Mouse (Mus musculus) liver, postnatal 0 days (tissue): Measurements from ENCODE around the gene Nobox.

ENCODE experiments used
- CTCF ChIP-seq: sonication (generic); IDR thresholded peaks from 2 replicates; pipeline ENCODE4 v1.5.1; 2016; ENCODE audit warnings: antibody characterized with exemption, low read depth
- EP300 ChIP-seq: IDR thresholded peaks from 2 replicates; pipeline ENCODE4 v1.6.1; 2016; ENCODE audit warnings: antibody characterized with exemption, low read depth, mild to moderate bottlenecking

DNA sequence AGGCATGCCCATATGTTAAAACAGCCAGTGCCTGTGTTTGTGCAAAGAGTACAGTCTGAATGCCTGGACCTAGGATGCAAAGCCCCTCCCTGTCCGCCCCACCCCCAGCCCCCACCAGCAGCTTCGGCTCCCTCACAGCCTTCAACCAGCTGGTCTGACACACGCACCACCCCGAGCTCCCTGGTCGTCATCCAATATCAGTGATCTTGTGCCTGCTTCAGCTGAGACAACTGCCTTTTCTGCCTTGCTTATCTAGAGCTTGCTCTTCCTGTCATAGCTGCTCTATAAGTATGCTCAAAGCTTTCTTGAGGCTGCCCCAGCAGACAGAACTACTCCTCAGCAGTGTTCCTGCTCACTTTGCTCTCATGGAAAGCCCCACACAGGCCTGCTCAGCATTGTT lies 13.4 kb downstream of the Nobox start:
- TF ChIP-seq CTCF (no peak), EP300 (no peak)
